Mouse (Mus musculus) heart, adult 2 months (tissue): ENCODE results near the gene Dscam. TPM values are rescaled to one million over a fixed set of nuclear protein-coding genes. Genes with fewer than 3 reads are reported as not detected.

Experiments
- DNase-seq, 2 experiments: peaks; one replicate each; pipeline ENCODE4 v3.0.0; 2021
- H3K27ac ChIP-seq: fragments of 200-600 bp; 2 replicates; pipeline ENCODE4 v1.8.1; 2022
- H3K27me3 ChIP-seq: fragments of 200-500 bp; 2 replicates; pipeline ENCODE4 v1.6.1; 2012; ENCODE audit warnings: mild to moderate bottlenecking, low read length, inconsistent platforms, mixed read lengths; ENCODE audit not compliant: control insufficient read depth, insufficient read depth
- H3K36me3 ChIP-seq: fragments of 200-500 bp; 2 replicates; pipeline ENCODE4 v1.6.1; 2012; ENCODE audit warnings: low read length, inconsistent platforms; ENCODE audit not compliant: control insufficient read depth, insufficient read depth
- H3K4me1 ChIP-seq: fragments of 200-500 bp; 2 replicates; pipeline ENCODE4 v1.6.1; 2011; ENCODE audit warnings: low read length; ENCODE audit not compliant: control insufficient read depth, insufficient read depth
- H3K4me3 ChIP-seq: fragments of 200-600 bp; 2 replicates; pipeline ENCODE4 v1.8.1; 2022
- H3K79me2 ChIP-seq: fragments of 200-500 bp; replicated peaks from 2 replicates; pipeline ENCODE4 v1.6.1; 2012; ENCODE audit warnings: mild to moderate bottlenecking, inconsistent platforms, low read length, moderate library complexity, mixed read lengths; ENCODE audit not compliant: control insufficient read depth, insufficient read depth
- H3K9ac ChIP-seq: fragments of 200-500 bp; 2 replicates; pipeline ENCODE4 v1.6.1; 2012; ENCODE audit warnings: low read depth, mild to moderate bottlenecking, control low read depth, inconsistent platforms, low read length, mixed read lengths
- CTCF ChIP-seq: fragments of 200-600 bp; IDR thresholded peaks from 2 replicates; pipeline ENCODE4 v1.8.1; 2022; ENCODE audit warnings: antibody characterized with exemption, mild to moderate bottlenecking, moderate library complexity
- EP300 ChIP-seq: fragments of 200-500 bp; IDR thresholded peaks from 2 replicates; pipeline ENCODE4 v1.6.1; 2011; ENCODE audit warnings: low read depth, low read length, control low read depth; ENCODE audit not compliant: insufficient read depth
- POLR2A ChIP-seq: fragments of 200-500 bp; IDR thresholded peaks from 2 replicates; pipeline ENCODE4 v1.6.1; 2011; ENCODE audit warnings: mild to moderate bottlenecking, low read depth, low read length, control low read depth; ENCODE audit not compliant: insufficient read depth
- WGBS: fragments of 180-500 bp; shearing (Covaris S2); methylation state at CpG from one replicate; pipeline ENCODE4 v1.1.7; 2018; 5-methylcytosine and 5-hydroxymethylcytosine counted together
- intact Hi-C: fragments of 180-260 bp; cut with DNase I; formaldehyde crosslinking; loops from one replicate; pipeline ENCODE4 v1.15.1; 2025
- polyA plus RNA-seq: library from polyadenylated mRNA; depleted of rRNA; stranded (reverse); fragments of >200 nt; gene quantifications from 2 replicates; pipeline ENCODE4 v1.2.3, GENCODE M21; 2012
- total RNA-seq, 2 experiments: library from RNA; stranded (reverse); gene quantifications; 2 replicates each; pipeline ENCODE4 v1.2.3; 2021

Dscam gene
- total and polyA plus RNA-seq, 3 experiments, result 0.06 TPM; not detected in 2

DNA sequence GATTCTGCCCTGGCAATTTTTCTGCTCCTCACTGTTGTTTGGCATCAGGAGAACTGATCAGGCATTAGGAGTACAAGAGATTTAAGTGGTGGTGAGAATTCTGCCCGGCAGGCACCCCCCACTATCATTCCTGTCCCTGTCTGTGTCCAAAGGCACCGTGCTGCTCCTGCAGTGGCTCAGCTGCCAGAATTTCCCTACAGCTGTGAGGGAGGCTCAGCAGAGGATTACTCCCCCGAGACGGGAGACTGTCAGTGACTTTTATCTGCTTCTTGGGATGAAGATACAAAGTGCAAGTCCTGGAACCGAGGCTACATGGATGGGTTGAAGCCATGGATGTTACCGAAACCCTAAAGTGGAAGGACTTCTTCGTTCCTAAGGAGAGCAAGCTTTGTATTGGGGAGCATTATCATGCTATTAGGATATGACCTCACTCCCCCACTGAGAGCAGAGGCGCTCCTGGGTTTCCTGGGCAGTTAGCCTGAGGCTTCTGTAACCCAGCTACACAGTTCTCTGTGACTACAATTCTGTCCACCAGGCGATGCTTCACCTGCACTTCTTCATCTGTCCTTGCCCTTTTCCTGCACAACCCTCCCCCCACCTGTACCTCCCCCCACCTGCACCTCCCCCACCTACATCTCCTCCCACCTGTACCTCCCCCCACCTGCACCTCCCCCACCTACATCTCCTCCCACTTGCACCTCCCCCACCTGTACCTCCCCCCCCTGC is 412.8 kb downstream of the Dscam start:
- no peak overlapping the region for H3K4me3 ChIP-seq
- no peak for DNase-seq
- H3K36me3 ChIP-seq, result no peaks in the 10 kb centered on the region
- no peaks in the 10 kb centered on the region for H3K79me2 ChIP-seq
- intact Hi-C loops, result no loop called here
- H3K27me3 ChIP-seq, result no peaks in the 10 kb centered on the region
- no peak overlapping the region for H3K27ac ChIP-seq
- WGBS, result 3% methylated on average over 9 of the region's 9 CpGs
- TF ChIP-seq POLR2A (no peak), EP300 (no peak), CTCF (no peak)
- H3K9ac ChIP-seq, result no peak overlapping the region
- H3K4me1 ChIP-seq, result no peaks in the 10 kb centered on the region

DNA sequence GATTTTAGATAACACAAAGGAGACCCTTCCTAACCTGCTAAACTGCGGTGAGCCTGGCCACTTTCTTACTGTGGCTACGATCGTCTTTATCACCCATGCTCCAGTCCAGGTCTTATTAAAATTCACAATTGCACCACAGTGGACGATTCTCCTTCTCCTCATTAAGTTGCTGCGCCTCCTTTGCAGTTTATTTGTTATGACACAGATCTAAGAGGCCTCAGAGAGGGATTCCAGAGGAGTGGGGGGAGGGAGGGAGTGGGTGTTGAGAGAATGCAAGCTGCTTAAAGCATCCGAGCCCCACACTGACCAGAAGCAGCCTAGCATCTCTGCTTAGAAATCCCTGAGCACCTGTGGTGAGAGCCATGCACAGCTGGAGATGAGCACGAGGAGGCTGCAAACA is 413.6 kb downstream of the Dscam start:
- intact Hi-C loops, result no loop called here
- H3K79me2 ChIP-seq, result no peaks in the 10 kb centered on the region
- no peak overlapping the region for H3K27ac ChIP-seq
- 30% methylated on average over 7 of the region's 7 CpGs for WGBS
- no peak for DNase-seq
- TF ChIP-seq EP300, result no peak
- no peak for TF ChIP-seq POLR2A
- TF ChIP-seq CTCF, result no peak
- no peak overlapping the region for H3K4me3 ChIP-seq
- no peaks in the 10 kb centered on the region for H3K27me3 ChIP-seq
- no peaks in the 10 kb centered on the region for H3K36me3 ChIP-seq
- H3K9ac ChIP-seq, result no peak overlapping the region
- H3K4me1 ChIP-seq, result no peaks in the 10 kb centered on the region

DNA sequence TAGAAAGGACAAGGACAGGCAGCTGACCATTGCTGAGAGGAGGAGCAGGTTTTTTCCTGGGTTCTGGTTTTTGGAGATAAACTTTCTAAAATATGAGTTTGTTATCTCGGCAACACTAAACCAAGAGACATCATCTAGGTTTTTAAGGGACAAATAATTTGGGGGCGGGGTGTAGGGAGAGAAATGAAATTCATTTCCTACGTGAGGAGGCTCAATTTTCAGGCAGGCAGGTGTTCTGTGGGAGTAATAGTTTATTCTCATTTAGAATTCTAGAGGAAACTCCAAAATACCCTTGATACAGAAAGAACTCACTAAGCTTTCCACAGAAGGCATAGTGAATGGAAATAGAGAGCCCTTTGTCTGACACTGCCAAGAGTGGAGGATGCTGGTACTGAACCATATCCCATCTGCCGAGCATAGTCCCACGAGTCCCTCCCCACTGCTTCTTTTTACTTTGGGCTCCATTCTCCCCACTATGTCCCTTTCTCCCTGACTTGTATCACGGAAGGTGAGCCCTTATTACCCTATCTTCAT is 415.5 kb downstream of the Dscam start:
- H3K79me2 ChIP-seq, result no peaks in the 10 kb centered on the region
- no peak overlapping the region for H3K27ac ChIP-seq
- H3K4me3 ChIP-seq, result no peak overlapping the region
- no peaks in the 10 kb centered on the region for H3K27me3 ChIP-seq
- H3K4me1 ChIP-seq, result no peaks in the 10 kb centered on the region
- no peak overlapping the region for H3K9ac ChIP-seq
- no peak for TF ChIP-seq POLR2A
- TF ChIP-seq EP300, result no peak
- no peak for TF ChIP-seq CTCF
- intact Hi-C loops, result no loop called here
- no peak for DNase-seq
- no peaks in the 10 kb centered on the region for H3K36me3 ChIP-seq
- WGBS, result 75% methylated on average over 6 of the region's 6 CpGs

DNA sequence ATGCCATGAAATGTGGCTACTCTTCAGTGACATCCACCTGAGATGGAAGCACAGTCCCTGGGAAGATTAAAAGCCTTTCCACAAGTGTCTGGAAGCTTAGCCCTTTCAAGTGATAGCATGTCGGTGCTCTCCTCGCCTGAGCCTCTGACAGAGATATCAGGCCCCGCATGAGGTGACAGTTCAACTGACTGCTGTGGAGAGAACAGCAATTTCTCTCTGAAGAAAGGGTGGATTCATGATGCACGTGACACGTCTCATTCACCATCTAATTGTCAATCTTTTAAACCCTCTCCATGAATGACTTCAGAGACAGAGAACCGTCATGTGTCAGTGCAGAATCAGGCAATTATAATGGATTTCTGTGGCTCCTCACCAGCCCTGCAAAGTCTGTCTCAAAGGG is 416.2 kb downstream of the Dscam start:
- no peaks in the 10 kb centered on the region for H3K36me3 ChIP-seq
- no peak for TF ChIP-seq EP300
- no peak for TF ChIP-seq POLR2A
- TF ChIP-seq CTCF, result no peak

DNA sequence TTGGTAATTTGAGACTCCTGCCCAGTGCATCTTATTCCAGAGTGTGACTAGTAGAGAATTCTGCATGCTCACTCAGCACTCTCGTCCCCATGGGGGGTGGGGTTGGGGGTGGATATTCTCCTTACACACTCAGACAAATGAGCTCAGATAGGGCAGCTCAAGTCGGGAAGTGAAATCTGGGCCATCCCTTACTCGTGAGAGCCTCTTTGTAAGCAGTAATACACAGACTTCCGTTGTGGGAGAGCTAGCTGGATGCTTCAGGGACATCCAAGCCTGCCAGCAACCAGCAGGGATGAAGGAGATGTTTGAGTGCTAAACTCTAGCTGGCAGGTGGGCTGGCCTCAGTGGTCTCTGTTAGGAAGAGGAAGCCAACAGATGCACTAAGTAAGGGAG is 416.8 kb downstream of the Dscam start:
- Histone ChIP-seq H3K36me3 (no peaks in the 10 kb centered on the region), H3K27ac (no peak overlapping the region), H3K27me3 (no peaks in the 10 kb centered on the region), H3K4me3 (no peak overlapping the region), H3K79me2 (no peaks in the 10 kb centered on the region), H3K4me1 (no peaks in the 10 kb centered on the region), H3K9ac (no peak overlapping the region)
- intact Hi-C loops, result no loop called here
- no peak for DNase-seq
- WGBS, result 25% methylated on average over 4 of the region's 4 CpGs
- TF ChIP-seq CTCF, result no peak
- no peak for TF ChIP-seq POLR2A

More for the DNA sequence above, 416.2 kb downstream of the Dscam start:
- H3K4me1 ChIP-seq, result no peaks in the 10 kb centered on the region
- no peaks in the 10 kb centered on the region for H3K27me3 ChIP-seq
- H3K4me3 ChIP-seq, result no peak overlapping the region
- no peak overlapping the region for H3K9ac ChIP-seq
- 41% methylated on average over 6 of the region's 6 CpGs for WGBS
- intact Hi-C loops, result no loop called here
- no peak for DNase-seq
- H3K79me2 ChIP-seq, result no peaks in the 10 kb centered on the region
- H3K27ac ChIP-seq, result no peak overlapping the region

DNA sequence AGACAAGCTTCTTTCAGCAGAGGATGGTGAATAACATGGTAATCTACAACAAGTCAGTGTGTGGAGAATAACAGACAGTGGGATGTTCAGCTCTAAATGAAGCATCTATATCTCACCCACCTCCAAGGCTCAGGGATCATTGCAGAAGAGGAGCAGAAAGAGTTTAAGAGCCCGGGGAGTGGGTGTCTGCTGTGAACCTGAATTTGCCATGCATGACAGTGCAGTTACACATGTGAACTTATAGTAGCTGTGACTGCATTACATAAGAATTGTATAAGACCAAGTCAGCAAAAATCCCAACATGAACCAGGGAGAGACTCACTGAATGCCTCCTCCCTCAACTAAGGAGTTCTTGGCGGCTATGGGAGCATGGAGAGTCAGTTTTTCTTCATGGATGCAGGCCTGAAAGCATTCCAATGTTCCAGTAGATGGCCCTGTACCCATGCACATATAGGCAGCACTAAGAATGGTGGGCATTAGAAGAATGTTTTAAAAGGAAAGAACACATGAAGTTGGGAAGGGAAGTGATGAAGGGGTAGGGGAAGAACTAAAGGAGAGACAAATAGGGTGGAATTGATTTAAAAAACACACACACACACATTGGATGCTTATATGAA is 417.3 kb downstream of the Dscam start:
- no peak for TF ChIP-seq EP300
- no peak for TF ChIP-seq CTCF
- no peak for TF ChIP-seq POLR2A
- no peaks in the 10 kb centered on the region for H3K36me3 ChIP-seq
- H3K4me1 ChIP-seq, result no peaks in the 10 kb centered on the region
- H3K79me2 ChIP-seq, result no peaks in the 10 kb centered on the region
- WGBS, result 64% methylated on average over 2 of the region's 2 CpGs
- DNase-seq, result no peak
- no peaks in the 10 kb centered on the region for H3K27me3 ChIP-seq
- no peak overlapping the region for H3K4me3 ChIP-seq
- intact Hi-C loops, result no loop called here
- no peak overlapping the region for H3K9ac ChIP-seq
- no peak overlapping the region for H3K27ac ChIP-seq
